Mouse (Mus musculus) layer of hippocampus, postnatal 25 days (tissue): Measurements from ENCODE around the gene Fdx1. TPM values are rescaled to one million over a fixed set of nuclear protein-coding genes. Genes with fewer than 3 reads are reported as not detected.

ENCODE experiments used
- DNase-seq, 2 experiments: peaks; one replicate each; pipeline ENCODE4 v3.0.0; 2022; ENCODE audit warnings: mixed read lengths in 2 of 2, low spot score in 1 of 2; ENCODE audit errors: extremely low spot score in 1 of 2
- total RNA-seq, 2 experiments: library from RNA; stranded (reverse); gene quantifications; 2 replicates each; pipeline ENCODE4 v1.2.3; 2021

Fdx1 gene
- total RNA-seq, 2 experiments from 2014 or later = 15.8 to 22.7 TPM

DNA sequence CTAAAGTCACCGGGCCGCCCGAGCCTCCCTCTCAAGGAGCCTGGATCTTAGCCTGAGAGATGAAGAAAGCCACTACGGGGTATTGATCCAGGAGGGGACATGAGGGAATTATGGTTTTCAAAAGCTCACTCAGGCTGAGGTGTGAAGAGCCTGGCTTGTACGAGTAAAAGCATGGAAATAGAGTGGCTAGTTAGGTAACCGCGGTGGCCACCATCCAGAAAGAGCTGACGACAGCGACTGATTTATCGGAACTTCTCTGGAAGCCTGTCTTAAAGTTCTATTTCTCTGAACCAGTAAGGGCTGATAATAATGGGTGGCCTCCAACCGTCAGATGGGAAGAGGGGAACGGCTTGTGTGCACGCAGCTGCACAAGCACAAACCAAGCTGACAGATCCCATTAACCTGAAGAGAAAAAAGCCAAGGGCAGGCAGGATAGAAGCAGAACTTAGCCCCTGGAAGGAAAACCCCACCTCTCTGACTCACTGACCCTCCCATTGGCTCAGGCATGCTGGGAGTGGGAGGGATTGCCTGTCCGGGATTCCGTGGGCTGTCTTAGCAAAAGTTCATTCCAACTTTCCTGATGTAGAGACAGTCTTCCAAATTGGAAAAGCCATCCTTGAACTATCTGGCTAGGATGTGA lies 48.8 kb downstream of the Fdx1 start:
- no peak for DNase-seq

DNA sequence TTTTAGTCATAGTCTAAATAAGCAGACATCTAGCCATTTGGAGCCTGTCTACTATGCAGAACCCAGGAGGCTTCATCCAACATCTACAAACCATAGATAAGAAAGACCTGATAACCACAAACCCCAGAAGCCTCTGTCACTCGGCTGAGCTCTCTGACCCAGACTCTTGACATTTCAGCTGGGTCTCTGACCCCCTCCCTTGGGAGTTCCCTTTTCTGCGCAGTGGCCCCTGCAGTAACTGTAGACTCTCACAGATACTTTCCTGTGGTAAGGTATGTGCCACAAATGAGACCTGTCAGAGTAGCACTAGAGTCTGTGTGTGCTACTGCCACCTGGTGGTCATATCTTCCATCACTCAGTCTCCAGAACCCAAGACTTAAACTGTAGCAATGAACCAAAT lies 54.5 kb downstream of the Fdx1 start:
- DNase-seq = peak; percentile 62 to 85

DNA sequence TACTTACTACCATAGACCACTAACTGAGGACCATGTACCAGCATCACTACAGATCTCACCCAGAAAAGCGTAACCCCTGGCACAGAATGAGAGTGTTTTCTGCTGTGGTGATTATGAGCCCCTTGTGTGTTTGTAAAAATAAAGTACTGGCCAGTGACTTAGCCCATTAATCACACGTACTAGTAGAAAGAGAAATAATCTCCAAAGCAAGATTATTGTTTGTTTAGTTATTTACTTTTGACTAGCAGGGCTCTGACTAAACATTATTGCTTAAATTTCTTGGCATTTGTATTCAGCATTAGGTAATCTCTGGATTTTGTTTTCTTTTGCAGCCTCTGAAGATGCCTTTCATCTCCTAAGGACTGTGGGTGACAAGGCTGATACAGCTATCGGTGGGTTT lies 55.1 kb downstream of the Fdx1 start:
- DNase-seq = no peak

DNA sequence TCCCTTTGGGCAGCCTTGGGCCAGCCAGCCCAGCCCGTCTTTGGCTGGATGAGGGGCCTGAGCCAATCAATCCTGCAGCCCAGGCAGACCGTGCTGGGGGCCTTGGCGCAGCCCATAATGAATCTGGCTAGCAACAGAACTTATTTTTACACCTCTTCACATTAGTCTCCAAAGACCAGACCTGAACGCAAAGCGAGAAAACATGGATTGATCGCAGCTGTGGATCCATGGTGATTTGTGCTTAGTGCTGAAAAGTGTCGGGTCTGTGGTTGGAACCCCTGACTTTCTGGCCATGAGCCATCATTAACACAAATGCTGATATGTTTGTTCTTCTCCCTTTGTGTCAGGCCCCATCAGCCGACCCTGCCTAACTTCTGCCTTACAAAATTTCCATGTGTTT lies 56.4 kb downstream of the Fdx1 start:
- DNase-seq = no peak

Other genes starting within 250 kb of the Fdx1 start
- 10 to 100 TPM; 59.5 to 60.5 TPM for gene Arhgap20, start 198.2 kb downstream of the Fdx1 start, total RNA-seq
- 10 to 100 TPM; 52.6 to 53.2 TPM for gene Rdx, start 83.6 kb upstream of the Fdx1 start, total RNA-seq
- gene Zc3h12c, start 205.0 kb upstream of the Fdx1 start, total RNA-seq = 10 to 100 TPM in 1 of 2 experiments, 1 to 10 TPM in 1; 9.2 to 10.4 TPM